Mouse (Mus musculus) midbrain, embryonic 11.5 days (tissue): ENCODE results near the gene Gad1. TPM values are rescaled to one million over a fixed set of nuclear protein-coding genes. Genes with fewer than 3 reads are reported as not detected.
A peak's percentile ranks its signal among the peaks of the same experiment; 100 is the strongest.

Source experiments
- ATAC-seq: fragments of 200-750 bp; cut with Nextera tagmentation; 2 replicates; pipeline ENCODE4 v1.8.0; 2017; ENCODE audit warnings: moderate TSS enrichment, moderate library complexity; ENCODE audit not compliant: low FRiP score
- DNase-seq: peaks from one replicate; pipeline ENCODE4 v3.0.0; 2015; ENCODE audit warnings: low spot score; ENCODE audit errors: missing footprints
- H3K27ac ChIP-seq: fragments of 300-500 bp; sonication (generic); 2 replicates; pipeline ENCODE4 v1.5.1; 2014; ENCODE audit warnings: low read depth, low read length
- H3K27me3 ChIP-seq: fragments of 300-500 bp; sonication (generic); 2 replicates; pipeline ENCODE4 v1.6.1; 2014; ENCODE audit warnings: mild to moderate bottlenecking, low read length, moderate library complexity, mixed read lengths; ENCODE audit not compliant: control insufficient read depth, insufficient read depth
- H3K36me3 ChIP-seq: fragments of 300-500 bp; sonication (generic); 2 replicates; pipeline ENCODE4 v1.6.1; 2014; ENCODE audit warnings: mild to moderate bottlenecking, low read length, moderate library complexity, mixed read lengths; ENCODE audit not compliant: control insufficient read depth, insufficient read depth
- H3K4me1 ChIP-seq: fragments of 300-500 bp; sonication (generic); 2 replicates; pipeline ENCODE4 v1.6.1; 2014; ENCODE audit warnings: low read length; ENCODE audit not compliant: control insufficient read depth, insufficient read depth
- H3K4me2 ChIP-seq: fragments of 300-500 bp; sonication (generic); 2 replicates; pipeline ENCODE4 v1.6.1; 2014; ENCODE audit warnings: mild to moderate bottlenecking, moderate library complexity
- H3K4me3 ChIP-seq: fragments of 300-500 bp; sonication (generic); 2 replicates; pipeline ENCODE4 v1.5.1; 2014; ENCODE audit warnings: low read depth, low read length
- H3K9ac ChIP-seq: fragments of 300-500 bp; sonication (generic); 2 replicates; pipeline ENCODE4 v1.6.1; 2014; ENCODE audit warnings: low read length
- H3K9me3 ChIP-seq: fragments of 300-500 bp; sonication (generic); 2 replicates; pipeline ENCODE4 v1.6.1; 2016; ENCODE audit warnings: low read length; ENCODE audit not compliant: control insufficient read depth
- WGBS: fragments of 180-500 bp; shearing (Covaris S2); extraction: QIAGEN DNeasy Blood & Tissue Kit; methylation state at CpG from one replicate; pipeline ENCODE4 v1.1.7; 2014; 5-methylcytosine and 5-hydroxymethylcytosine counted together
- polyA plus RNA-seq: library from polyadenylated mRNA; unstranded; fragments of >200 nt; fragmentation: Nextera tagmentation; extraction: Ambion mirVana; gene quantifications from 2 replicates; pipeline ENCODE4 v1.2.1, GENCODE M21; 2014

The Gad1 gene
- polyA plus RNA-seq, 1 experiment from 2014 or later, result 12.8 TPM

DNA sequence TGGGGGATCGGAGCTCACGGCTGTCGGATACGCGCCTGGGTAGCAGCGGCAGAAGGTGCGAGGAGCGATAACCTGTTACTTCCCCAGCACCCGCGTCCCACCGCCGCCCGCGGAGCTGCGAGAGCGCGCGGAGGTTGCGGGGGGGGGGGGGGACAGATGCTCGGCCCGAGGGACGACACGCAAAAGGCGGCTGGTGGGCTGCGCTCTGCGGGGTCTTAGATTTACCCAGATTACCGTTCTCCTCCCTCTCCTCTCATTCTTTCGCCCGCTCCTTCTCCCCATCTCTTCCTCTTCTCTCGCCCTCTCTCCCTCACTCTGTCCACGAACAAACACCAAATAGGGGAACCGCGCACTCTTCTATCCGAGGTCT, 9.7 kb downstream of the Gad1 start:
- peak overlapping the region; percentile 55 for H3K9ac ChIP-seq
- 0% methylated on average over 21 of the region's 34 CpGs for WGBS
- H3K4me2 ChIP-seq, result peak overlapping the region; percentile 44
- peaks cover 43% of the 10 kb centered on the region for H3K4me1 ChIP-seq
- DNase-seq, result no peak
- no peaks in the 10 kb centered on the region for H3K9me3 ChIP-seq
- H3K27me3 ChIP-seq, result peaks cover 89% of the 10 kb centered on the region
- H3K36me3 ChIP-seq, result no peaks in the 10 kb centered on the region
- no peak overlapping the region; the same call in none of the 2 replicates for H3K27ac ChIP-seq
- H3K4me3 ChIP-seq, result peak overlapping the region; percentile 32
- ATAC-seq, result no peak

DNA sequence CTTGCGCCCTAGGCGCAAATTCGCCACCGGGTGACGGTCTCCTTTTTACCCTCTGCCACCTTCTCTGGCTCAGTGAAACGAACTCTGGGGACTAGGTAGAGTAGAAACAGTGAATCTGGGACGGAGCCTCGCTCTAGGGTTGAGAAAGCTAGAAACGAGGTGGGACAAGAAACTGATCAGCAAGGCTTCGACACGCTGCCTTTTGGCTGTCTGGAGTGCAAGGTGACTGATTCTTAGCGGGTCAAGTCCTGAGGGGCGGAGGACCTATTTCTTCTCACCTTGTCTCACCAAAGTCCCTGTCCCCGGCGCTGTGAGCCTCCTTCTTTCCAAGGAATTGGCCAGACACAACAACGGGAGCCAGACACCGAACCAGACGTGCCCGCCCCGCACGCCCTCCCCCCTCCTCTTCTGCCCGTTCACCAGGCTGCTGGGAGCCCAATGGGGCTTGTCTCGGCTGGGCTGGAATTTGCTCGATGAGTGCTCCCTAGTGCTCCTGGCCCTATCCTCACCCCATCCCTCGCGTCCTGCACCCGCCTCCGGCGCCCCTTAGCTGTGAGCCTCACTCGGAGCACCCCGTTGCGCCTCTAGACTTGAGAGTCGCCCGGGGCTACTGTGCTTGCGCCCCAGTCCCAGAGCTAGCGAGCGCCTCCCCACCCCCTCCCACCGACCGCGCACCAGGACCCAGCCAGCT, 10.3 kb downstream of the Gad1 start:
- Histone ChIP-seq H3K4me2 (peak overlapping the region; percentile 44), H3K9ac (peak overlapping the region; percentile 55), H3K27me3 (peaks cover 94% of the 10 kb centered on the region), H3K4me3 (peak overlapping the region; percentile 32), H3K9me3 (no peaks in the 10 kb centered on the region), H3K4me1 (peaks cover 48% of the 10 kb centered on the region), H3K36me3 (no peaks in the 10 kb centered on the region), H3K27ac (peak overlapping the region; percentile 22; the same call in 1 of the 2 replicates)
- peak; percentile 97 for DNase-seq
- WGBS, result 0% methylated on average over 37 of the region's 40 CpGs
- no peak for ATAC-seq

DNA sequence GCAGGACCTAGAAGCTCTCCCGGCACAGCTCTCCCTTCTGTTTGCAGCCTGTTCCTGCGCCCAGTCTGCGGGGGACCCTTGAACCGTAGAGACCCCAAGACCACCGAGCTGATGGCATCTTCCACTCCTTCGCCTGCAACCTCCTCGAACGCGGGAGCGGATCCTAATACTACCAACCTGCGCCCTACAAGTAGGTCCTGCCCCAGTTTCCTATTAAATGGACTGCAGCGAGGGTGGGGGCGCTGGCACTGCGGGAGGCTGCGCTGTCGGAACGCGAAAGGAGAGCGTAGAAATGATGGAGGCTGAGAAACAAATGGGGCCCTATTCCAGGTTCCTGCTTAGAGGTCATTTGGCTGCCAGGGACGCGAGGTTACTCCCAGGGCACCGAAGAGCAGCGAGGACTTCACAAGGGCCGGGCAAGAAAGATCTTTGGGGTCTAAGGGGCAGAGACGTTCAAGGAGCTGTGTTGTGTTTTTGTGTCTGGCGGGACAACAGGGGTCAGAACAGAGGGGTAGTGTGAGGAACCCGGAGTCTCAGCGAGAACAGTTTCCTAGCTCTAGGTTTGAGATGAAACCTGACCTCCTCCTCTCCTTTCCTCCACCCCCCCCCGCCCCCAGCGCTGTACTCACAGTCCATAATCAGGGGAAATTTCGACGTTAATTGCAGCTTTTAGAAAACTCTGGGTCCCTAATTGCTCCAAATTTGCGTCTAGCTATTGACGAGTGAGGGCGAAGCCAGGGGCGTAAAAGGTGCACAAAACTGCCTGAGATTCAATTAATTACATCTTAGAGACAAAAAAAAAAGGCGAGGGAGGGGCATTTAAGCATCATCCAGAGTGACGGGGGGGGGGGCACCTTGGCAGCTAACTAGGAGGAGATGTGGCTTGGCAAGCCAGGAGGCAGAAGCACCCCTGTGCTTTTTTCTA, 11.1 kb downstream of the Gad1 start:
- Histone ChIP-seq H3K4me2 (peak overlapping the region; percentile 44; the same call in 1 of the 2 replicates), H3K9me3 (no peaks in the 10 kb centered on the region), H3K27ac (peak overlapping the region; percentile 17; the same call in 1 of the 2 replicates), H3K36me3 (no peaks in the 10 kb centered on the region), H3K4me1 (peaks cover 55% of the 10 kb centered on the region), H3K9ac (peak overlapping the region; percentile 55), H3K27me3 (peaks cover 98% of the 10 kb centered on the region), H3K4me3 (peak overlapping the region; percentile 32)
- no peak for ATAC-seq
- 1% methylated on average over 37 of the region's 38 CpGs for WGBS
- DNase-seq, result peak; percentile 92

DNA sequence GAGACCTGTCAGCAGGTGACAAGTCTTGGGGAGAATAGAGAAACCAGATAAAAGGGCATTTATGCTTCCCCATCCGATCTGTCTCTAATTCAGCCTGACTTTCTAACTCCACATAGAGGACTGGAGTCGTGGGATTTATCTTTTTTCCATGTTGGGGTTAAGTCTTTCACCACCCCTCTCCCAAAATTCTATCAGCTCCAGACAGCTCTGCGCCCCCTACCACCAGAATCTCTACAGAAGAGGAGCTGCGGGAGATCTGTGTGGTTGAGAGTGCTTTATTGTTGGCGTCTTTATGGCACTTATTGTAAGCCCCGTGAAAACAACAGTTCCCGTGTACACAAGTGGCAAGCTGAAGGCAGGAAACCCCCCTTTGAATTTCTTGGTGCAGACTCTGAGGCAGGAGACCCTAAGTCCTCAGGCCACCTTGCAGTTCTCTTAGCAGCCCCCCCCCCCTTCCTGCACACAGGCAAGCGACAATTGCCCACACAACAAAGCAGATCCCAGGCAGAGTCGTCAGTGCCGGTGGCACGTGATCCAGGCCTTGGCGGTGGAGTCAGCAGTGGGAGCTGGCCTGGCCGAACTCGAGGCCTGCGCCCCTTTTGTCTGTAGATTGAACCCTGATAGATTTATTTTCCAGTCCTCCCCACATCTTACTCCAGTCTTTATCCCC, 11.9 kb downstream of the Gad1 start:
- DNase-seq, result peak; percentile 92
- H3K4me3 ChIP-seq, result peak overlapping the region; percentile 32
- peak overlapping the region; percentile 34 for H3K9ac ChIP-seq
- WGBS, result under 1% methylated on average over 15 of the region's 15 CpGs
- peaks cover 55% of the 10 kb centered on the region for H3K4me1 ChIP-seq
- no peak for ATAC-seq
- H3K27ac ChIP-seq, result peak overlapping the region; percentile 17; the same call in 1 of the 2 replicates
- peak overlapping the region; percentile 8 for H3K4me2 ChIP-seq
- H3K9me3 ChIP-seq, result no peaks in the 10 kb centered on the region
- peaks cover 98% of the 10 kb centered on the region for H3K27me3 ChIP-seq
- no peaks in the 10 kb centered on the region for H3K36me3 ChIP-seq

DNA sequence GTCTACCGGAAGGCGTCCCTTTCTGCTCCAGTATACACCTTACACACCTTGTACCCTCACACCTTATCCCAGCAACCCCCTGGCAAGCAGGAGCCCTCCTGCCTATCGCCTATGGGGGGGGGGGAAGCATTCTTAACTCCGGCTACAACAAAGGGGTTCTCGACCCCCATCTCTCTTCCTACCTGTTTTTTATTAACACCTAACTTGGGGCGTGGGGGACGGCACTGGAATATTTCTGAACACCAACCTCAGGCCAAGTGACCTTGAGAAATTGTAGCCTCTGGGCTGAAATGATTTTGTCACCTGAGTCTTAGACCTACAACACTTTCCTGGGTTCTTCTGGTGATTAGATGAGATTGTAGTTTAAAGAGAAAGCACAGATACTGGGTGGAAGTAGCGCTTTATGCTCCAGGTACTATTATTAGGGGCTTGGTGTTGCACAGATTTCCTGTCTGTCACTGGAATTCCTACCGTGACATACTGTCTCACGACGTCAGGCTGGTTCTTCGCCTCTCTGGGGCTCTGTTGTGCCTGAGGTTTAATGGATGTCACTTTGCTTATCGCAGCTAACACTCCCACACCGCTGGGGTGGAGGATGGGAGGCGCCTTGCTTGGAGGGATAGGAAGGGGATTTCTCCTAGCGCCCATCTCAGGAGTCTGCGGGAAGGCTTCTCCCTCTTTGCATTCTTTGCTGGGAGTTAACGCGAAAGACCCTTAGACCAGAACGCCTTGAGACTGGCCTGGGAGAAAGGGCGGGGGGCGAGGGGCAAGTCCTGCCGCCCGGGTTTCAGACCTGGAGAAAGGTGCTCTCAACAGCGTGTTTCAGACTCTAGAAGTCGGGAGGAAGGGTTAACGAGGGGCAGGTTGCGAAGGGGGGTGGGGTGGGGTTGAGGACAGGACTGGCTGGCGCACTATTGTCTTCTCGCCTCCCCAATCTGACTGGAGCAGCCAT, 13.1 kb downstream of the Gad1 start:
- no peaks in the 10 kb centered on the region for H3K36me3 ChIP-seq
- peaks cover 55% of the 10 kb centered on the region for H3K4me1 ChIP-seq
- no peaks in the 10 kb centered on the region for H3K9me3 ChIP-seq
- DNase-seq, result peak; percentile 95
- H3K4me3 ChIP-seq, result peak overlapping the region; percentile 16
- H3K4me2 ChIP-seq, result peak overlapping the region; percentile 65
- no peak for ATAC-seq
- peaks cover 93% of the 10 kb centered on the region for H3K27me3 ChIP-seq
- 0 out of 2 replicates have a peak overlapping the region, but pooled peaks have one; percentile 13 for H3K9ac ChIP-seq
- WGBS, result 2% methylated on average over 30 of the region's 30 CpGs
- peak overlapping the region; percentile 17; the same call in 1 of the 2 replicates for H3K27ac ChIP-seq

DNA sequence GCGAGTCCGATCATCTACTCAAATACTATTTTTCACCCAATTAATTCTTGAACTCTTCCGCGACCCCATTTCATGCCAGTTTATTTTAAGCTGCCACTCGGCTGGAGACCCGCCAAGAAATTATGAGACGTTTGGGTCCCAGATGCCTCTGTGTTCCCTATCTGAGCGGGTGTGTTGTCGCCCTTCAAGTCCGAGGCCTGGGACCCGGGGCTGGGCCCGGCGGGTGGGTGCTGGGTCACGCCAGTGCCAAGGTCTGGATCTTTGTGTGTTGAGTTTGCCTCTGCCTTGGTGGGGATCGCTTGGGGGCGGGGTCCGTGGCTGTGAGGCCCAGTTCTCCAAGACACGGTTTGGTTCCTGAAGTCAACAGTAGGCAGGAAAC, 13.7 kb downstream of the Gad1 start:
- H3K4me3 ChIP-seq, result peak overlapping the region; percentile 16
- 0 out of 2 replicates have a peak overlapping the region, but pooled peaks have one; percentile 13 for H3K9ac ChIP-seq
- H3K4me1 ChIP-seq, result peaks cover 51% of the 10 kb centered on the region
- DNase-seq (peak; percentile 95), ATAC-seq (no peak)
- H3K4me2 ChIP-seq, result peak overlapping the region; percentile 65
- WGBS, result 2% methylated on average over 18 of the region's 18 CpGs
- peaks cover 92% of the 10 kb centered on the region for H3K27me3 ChIP-seq
- no peaks in the 10 kb centered on the region for H3K9me3 ChIP-seq
- H3K27ac ChIP-seq, result peak overlapping the region; percentile 37; the same call in 1 of the 2 replicates
- no peaks in the 10 kb centered on the region for H3K36me3 ChIP-seq

DNA sequence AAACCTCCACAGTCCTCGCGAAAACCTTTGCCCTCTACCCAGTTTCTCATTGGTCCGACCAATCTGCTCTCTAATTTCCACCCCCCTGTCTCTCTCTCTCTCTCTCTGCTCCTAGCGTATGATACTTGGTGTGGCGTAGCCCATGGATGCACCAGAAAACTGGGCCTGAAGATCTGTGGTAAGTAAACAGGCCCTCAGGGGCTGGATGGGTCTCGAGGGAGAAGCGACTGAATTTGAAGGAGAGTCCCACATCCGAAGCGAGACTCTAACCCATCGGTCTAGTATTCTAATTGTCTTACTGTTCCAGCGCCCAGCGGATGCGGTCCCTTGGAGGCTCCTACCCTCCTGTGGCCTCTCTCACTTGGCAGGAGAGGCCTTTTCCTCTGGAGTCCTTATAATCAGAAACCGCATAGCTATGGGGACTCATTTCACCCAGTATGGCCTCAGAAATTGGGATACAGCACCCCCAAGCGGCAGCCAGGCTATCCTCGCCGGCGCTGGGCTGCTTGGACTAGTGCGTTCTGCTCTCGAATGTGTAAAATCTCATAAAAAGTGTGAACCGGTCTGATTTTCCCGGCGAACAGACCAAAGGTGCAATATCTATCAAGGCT, 14.3 kb downstream of the Gad1 start:
- H3K36me3 ChIP-seq, result no peaks in the 10 kb centered on the region
- WGBS, result 2% methylated on average over 23 of the region's 23 CpGs
- DNase-seq (peak; percentile 97), ATAC-seq (0 out of 2 replicates have a peak, but pooled peaks have one; percentile 1)
- no peaks in the 10 kb centered on the region for H3K9me3 ChIP-seq
- H3K27ac ChIP-seq, result peak overlapping the region; percentile 37
- H3K4me3 ChIP-seq, result peak overlapping the region; percentile 16
- peak overlapping the region; percentile 28; the same call in 1 of the 2 replicates for H3K9ac ChIP-seq
- H3K4me1 ChIP-seq, result peaks cover 46% of the 10 kb centered on the region
- H3K4me2 ChIP-seq, result peak overlapping the region; percentile 65
- peaks cover 89% of the 10 kb centered on the region for H3K27me3 ChIP-seq
